Mouse (Mus musculus) bone marrow, adult 2 months (tissue): Measurements from ENCODE around the gene Gm12216.

Source experiments
- CTCF ChIP-seq: fragments of 200-500 bp; IDR thresholded peaks from 2 replicates; pipeline ENCODE4 v1.5.1; 2011; ENCODE audit warnings: low read length, control low read depth; ENCODE audit not compliant: control insufficient read depth, insufficient read depth
- POLR2A ChIP-seq: fragments of 200-500 bp; IDR thresholded peaks from 2 replicates; pipeline ENCODE4 v1.6.1; 2011; ENCODE audit warnings: low read depth, mild to moderate bottlenecking, control low read depth, low read length, borderline replicate concordance; ENCODE audit not compliant: control insufficient read depth

DNA sequence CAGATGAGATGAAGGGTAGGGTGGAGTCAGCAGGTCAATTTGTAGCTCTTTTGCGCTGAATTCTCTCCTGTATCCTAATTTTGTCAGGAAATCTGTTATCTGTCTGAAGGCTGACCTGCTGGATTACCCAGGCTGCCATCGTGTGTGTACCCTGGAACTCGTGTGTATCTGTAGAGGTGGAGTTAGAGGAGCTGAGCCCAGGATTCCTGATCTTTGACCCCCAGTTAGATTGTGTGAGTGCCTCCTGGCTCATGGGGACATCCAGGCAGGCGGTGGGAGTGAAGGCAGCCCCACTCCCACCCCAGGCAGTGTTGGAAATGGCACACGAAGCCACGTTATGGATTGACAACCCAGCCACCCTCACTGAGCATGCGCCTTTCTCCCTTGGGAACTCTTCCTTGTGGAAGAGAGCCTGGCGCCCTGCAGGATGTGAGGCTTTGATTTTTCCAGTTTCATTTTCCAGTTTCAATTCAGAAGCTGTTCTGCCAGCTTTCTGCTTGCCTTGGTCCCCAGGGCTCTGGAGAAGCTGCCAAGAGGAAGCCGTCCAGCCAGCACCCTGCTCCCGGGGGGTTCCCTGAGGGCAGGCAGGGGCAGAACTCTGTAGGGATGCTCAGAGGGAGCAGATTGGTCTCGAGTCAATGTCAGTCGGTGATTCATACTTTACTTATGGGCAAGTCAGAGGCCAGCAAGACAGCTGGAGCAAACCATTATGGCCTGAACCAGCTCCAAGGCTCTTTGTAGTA is 62.5 kb downstream of the Gm12216 start:
- TF ChIP-seq POLR2A = no peak
- TF ChIP-seq CTCF = no peak
